Mouse (Mus musculus) gastrocnemius, postnatal 10 days (tissue): Measurements from ENCODE around the gene Sema4b. TPM values are rescaled to one million over a fixed set of nuclear protein-coding genes. Genes with fewer than 3 reads are reported as not detected.

Experiments
- DNase-seq: peaks from one replicate; pipeline ENCODE4 v3.0.0; 2021; ENCODE audit warnings: mixed read lengths
- total RNA-seq, 2 experiments: library from RNA; stranded (reverse); gene quantifications; 2 replicates each; pipeline ENCODE4 v1.2.3; 2021

The Sema4b gene
- total RNA-seq, 2 experiments from 2014 or later: 2.9 to 4.2 TPM

DNA sequence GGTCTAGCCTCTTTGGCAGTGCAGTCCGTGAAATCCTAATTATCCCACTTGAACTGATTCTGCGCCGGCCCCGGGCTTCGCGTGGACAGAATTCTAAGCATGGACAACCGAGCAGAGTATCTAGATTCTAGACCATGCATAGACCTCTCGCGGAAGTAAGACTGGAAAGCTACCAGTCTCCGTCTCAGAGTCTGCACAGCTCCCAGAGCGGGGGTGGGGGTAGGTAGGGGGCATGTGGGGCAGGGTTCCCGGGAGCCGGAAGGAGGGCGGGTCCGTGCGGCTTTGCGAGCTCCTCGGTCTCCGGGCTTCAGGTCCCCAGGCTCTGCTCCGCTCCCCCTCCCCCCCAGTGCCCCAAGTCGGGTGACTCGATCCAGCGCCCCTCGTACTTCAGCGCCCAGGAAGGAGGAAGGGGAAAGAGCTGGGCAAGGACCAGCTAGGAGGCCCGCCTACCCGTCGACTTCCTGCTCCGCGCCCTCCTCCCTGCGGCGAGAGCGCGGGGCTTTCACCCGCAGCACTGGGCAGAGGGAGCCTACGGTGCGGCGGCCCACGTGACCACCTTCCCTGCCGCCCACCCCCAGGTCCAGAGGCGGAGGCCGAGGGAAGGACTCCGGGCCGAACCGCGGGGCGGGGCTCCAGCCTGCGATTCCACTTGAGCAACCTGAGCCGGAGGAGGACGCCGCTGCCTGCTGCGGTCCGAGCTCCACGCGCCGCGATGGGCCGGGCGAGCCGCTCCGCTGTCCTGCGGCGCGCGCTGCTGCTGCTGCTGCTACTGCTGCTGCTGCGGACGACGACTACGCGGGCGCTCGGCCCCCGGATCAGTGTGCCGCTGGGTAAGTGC lies 11.5 kb downstream of the Sema4b start:
- peak; percentile 71 for DNase-seq

DNA sequence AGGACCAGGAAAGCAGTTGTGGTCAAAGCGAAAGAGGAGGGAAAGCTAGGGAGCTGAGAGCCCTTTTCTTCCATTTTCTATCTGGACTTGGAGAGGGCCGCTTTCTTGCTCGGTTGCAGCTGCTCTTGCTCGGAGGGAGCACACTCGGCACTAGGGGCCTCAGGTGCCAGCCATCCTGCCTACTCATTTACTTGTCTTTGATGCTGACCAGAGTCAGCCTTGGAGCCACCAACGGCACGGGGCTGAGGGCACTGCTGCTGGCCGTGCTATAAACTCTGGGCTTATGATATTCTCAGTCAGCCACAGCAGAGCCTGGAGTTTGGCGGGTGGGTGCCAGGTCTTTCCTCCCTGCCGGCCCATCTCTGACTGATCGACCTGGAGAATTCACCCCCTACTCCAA lies 12.2 kb downstream of the Sema4b start:
- no peak for DNase-seq

DNA sequence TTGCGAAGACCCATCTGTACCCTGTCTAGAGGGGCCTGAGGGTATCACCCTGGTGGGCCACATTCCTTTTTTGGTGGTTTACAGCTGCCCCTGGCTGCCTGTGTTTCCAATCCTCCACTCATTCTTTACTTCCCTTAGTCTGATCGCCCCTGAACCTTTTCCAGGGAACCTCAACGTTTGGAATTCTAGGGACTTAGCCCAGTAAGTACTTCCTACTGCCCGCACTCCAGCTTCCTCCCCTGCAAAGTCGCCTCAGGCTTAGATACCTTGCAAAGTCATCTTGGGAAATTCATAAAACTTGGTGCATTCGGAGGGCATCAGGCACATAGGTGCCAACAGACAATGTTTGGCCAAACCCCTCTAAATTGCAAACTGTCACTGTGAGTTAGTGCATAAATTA lies 12.6 kb downstream of the Sema4b start:
- DNase-seq: no peak

DNA sequence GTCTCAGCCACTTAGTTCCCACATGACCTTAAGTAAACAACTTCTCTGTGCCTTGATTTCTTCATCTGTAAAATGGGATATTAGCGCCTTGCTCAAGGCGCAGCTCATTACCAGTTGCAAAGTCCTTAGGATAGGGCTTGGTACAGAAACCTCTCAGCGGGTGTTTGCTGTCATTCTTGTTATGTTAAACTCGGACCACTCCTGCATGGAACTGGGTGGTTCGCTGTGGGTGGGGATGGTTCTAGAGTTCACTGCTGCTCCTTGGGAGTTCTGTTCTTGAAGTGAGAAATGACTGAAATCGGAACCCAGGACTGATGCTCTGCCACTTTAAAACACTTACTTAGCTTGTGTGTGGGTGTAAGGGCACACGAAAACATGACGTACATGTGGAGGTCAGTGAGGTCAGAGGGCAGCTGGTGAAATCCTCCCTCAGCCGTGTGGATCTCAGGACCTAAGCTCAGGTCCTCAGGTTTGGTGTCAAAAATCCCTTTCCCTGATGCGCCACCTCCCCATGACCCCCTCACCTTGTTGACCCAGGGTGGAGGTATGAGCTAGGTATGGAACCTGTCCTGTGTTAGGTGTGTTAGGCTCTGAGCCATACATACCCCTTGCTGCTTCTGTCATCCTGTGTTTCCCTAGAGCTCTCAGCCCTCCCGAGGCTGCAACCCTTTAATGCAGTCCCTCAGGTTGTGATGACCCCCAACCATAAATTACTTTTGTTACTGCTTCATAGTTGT lies 13.4 kb downstream of the Sema4b start:
- no peak for DNase-seq

DNA sequence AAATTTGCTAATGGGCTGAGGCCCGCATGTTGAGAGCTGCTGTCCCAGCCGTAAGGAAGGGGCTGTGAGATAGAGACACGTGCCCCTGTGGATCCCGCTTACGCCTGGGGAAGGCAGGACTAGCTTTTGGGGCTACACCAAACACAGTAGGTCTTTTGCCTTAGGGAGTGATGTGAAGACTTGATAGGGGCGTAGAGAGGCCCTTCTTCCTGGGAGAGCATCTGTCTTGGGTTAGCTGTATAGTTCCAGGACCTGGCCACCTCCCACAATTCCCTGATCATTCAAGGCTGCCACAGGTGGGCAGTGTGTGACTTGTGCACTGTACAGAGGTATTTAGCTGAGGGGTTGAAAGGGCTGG lies 13.9 kb downstream of the Sema4b start:
- DNase-seq: no peak

DNA sequence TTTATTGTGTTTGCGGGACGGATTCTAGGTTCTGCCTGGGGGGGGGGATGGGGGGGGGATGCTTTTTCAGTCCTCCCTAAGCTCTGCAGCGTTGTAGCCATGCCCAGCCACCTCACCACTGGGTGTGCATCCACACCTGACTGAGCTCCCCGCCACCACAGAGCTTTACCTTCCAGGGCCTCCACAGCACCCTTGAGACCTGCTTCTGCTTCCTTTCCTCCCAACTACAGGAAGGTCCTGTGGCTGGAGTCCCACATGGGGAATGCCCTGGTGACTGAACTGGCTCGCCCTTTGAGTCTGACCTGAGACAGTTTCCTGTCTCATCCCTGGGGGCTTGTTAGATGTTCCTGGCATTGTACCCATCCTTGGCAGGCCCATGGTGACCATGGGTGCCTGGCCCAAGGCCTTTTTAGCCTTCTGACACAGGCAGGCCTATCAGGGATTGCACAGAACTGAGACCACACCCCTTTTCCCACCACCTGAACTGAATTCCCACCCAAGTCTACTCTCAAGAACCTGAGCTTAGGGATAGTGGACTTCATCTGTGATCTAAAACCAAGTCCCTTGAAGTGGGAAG lies 14.4 kb downstream of the Sema4b start:
- no peak for DNase-seq

GRCm38 (mm10) chr7:80201888-80202540 lies 15.4 kb downstream of the Sema4b start:
- DNase-seq: no peak

GRCm38 (mm10) chr7:80202961-80203360 lies 16.3 kb downstream of the Sema4b start:
- DNase-seq: no peak

DNA sequence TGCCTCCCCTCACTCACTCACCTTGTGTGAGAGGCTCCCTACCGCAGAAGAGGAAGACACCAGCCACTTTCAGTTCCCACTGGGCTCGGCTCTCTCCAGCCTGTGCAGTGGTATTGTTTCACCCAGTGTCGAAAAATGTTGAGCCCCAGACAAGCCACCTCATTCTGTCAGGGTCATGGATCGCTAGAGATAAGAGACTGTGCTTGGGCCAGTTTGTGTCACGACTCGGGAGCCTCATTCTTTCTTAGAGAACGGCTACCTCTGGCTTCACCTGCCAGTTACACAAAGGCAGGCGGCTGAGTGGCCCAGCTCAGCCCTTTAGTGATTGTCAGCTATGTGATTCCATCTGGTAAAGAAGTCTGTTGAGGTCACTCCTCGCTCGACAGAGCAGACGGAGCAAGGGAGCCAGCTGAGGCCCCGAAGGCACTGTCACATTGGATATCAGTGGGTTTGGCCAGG lies 17.0 kb downstream of the Sema4b start:
- DNase-seq: no peak

DNA sequence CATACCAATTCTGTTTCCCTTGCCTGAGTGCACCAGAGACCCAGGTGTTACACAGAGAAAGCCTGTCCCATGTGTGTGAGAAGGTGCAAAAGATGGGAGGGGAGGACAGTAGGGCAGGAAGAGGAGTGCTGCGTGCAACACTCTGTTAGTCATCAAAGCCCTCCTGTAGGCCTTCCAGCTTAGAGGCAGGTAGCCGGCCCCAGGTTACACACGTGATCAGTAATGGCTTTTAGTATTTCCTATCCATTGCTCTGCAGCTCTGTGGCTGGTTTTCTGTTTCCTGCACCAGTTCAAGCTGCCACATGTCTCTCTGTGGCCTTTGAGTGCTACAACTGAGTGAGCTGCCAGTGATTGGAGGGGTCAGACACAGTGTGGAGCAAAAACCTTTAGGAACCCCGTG lies 17.7 kb downstream of the Sema4b start:
- DNase-seq: no peak

GRCm38 (mm10) chr7:80204961-80205360 lies 18.3 kb downstream of the Sema4b start:
- DNase-seq: no peak

GRCm38 (mm10) chr7:80205705-80206589 lies 19.3 kb downstream of the Sema4b start:
- DNase-seq: no peak

DNA sequence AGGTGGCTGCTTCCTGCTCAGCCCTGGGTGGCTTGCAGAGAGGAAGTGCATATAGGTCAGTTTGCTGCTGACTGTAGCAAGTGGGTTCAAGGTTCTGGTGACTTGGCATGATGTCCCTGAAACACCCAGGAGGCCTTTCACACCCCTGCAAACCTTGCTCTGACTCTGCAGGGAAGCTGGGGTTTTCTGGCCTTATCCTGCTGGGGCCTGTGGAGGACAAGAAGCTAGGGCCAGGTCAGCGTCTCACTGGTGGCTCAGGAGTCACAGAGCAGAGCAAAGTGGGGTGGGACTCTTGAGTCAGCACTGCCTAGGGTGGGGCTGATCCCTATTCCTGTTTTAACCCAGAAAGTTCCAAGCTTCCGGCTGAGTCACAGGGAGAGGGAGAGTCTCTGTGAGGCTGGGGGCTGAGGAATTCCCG lies 20.7 kb downstream of the Sema4b start:
- DNase-seq: no peak

- DNase-seq: no peak
Observed at GRCm38 (mm10) chr7:80208026-80208642, 21.5 kb downstream of the Sema4b start.

GRCm38 (mm10) chr7:80208738-80209430 lies 22.2 kb downstream of the Sema4b start:
- DNase-seq: no peak

DNA sequence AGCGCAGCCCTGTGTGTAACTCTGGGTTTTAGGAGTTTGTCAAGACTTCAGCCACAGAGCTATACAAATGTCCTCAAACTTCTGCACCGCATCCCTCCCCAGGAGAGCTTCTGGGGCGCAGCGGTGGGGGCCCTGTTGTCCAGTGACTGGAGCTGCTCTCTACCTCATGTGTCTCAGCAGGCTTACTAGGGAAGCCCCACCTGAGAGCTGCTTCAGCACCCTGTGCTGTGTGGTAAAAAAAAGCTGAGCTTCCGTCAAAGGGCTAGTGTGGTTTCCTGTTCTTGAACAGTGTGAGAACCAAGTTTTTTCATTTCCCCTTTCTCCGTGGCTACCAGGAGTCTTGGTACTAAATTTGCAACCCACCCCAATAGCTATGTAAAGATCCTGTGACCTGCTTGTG lies 23.0 kb downstream of the Sema4b start:
- DNase-seq: no peak

DNA sequence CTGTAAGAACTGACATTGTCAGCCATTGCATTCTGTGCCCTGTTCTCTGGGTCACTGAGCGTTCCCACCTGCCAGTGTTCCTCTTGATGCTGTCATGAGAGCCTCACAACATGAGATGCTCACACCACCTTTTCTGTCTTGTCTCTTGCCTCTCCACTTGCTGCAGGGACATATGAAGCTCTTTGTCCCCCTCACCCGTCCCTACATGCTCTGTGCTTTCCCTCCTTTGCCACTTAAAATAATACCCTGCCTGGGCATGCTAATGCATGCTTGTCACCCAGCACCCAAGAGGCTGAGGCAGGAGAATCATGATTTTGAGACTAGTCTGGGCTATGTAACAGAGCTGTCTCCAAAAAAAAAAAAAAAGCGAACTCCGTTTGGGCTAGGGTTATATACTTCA lies 24.3 kb downstream of the Sema4b start:
- DNase-seq: no peak

- DNase-seq: no peak
Observed at GRCm38 (mm10) chr7:80213604-80214003, 27.0 kb downstream of the Sema4b start.

GRCm38 (mm10) chr7:80214459-80214858 lies 27.8 kb downstream of the Sema4b start:
- no peak for DNase-seq

DNA sequence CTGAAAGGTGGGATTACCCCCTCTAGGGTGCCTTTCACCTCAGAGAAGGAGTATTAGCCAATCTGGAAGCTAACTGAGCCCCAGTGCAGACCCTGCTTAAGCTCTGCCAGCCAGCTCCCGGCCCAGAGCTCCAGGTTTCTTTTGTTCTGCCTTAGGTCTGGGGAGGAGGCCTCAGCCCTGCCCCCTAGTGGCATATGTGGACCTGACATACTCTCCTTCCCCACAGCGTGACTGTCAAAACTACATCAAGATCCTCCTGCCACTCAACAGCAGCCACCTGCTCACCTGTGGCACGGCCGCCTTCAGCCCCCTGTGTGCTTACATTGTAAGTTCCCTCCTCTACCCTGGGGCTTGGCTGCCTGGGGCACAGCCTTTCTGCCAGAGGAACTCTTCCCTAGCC lies 28.8 kb downstream of the Sema4b start:
- DNase-seq: peak; percentile 83

GRCm38 (mm10) chr7:80216566-80216965 lies 29.9 kb downstream of the Sema4b start:
- DNase-seq: no peak
